Mouse (Mus musculus) embryonic facial prominence, embryonic 10.5 days (tissue): Measurements from ENCODE around the gene Suds3. TPM values are rescaled to one million over a fixed set of nuclear protein-coding genes. Genes with fewer than 3 reads are reported as not detected.
A peak's percentile ranks its signal among the peaks of the same experiment; 100 is the strongest.

Source experiments
- DNase-seq: peaks from one replicate; pipeline ENCODE4 v3.0.0-alpha.2; 2017; ENCODE audit warnings: low spot score
- H3K27ac ChIP-seq: fragments of 300-500 bp; sonication (generic); replicated peaks from 2 replicates; pipeline ENCODE4 v1.5.1; 2016; ENCODE audit warnings: mild to moderate bottlenecking
- H3K27me3 ChIP-seq: fragments of 300-500 bp; sonication (generic); replicated peaks from 2 replicates; pipeline ENCODE4 v1.6.1; 2016; ENCODE audit warnings: low read depth, mild to moderate bottlenecking; ENCODE audit not compliant: poor library complexity, severe bottlenecking
- H3K36me3 ChIP-seq: fragments of 300-500 bp; sonication (generic); replicated peaks from 2 replicates; pipeline ENCODE4 v1.6.1; 2016; ENCODE audit warnings: mild to moderate bottlenecking, moderate library complexity
- H3K4me1 ChIP-seq: fragments of 300-500 bp; sonication (generic); 2 replicates; pipeline ENCODE4 v1.6.1; 2016
- H3K4me3 ChIP-seq: fragments of 300-500 bp; sonication (generic); 2 replicates; pipeline ENCODE4 v1.5.1; 2016; ENCODE audit warnings: mild to moderate bottlenecking, moderate library complexity
- H3K9me3 ChIP-seq: fragments of 300-500 bp; sonication (generic); 2 replicates; pipeline ENCODE4 v1.6.1; 2016; ENCODE audit warnings: mild to moderate bottlenecking
- WGBS: fragments of 180-500 bp; shearing (Covaris S2); methylation state at CpG from one replicate; pipeline ENCODE4 v1.1.7; 2016; 5-methylcytosine and 5-hydroxymethylcytosine counted together
- polyA plus RNA-seq: library from polyadenylated mRNA; unstranded; fragments of >200 nt; fragmentation: Nextera tagmentation; extraction: Ambion mirVana; gene quantifications from 2 replicates; pipeline ENCODE4 v1.2.1, GENCODE M21; 2016

Gene Suds3
- polyA plus RNA-seq, 1 experiment from 2014 or later, result 76.4 TPM

DNA sequence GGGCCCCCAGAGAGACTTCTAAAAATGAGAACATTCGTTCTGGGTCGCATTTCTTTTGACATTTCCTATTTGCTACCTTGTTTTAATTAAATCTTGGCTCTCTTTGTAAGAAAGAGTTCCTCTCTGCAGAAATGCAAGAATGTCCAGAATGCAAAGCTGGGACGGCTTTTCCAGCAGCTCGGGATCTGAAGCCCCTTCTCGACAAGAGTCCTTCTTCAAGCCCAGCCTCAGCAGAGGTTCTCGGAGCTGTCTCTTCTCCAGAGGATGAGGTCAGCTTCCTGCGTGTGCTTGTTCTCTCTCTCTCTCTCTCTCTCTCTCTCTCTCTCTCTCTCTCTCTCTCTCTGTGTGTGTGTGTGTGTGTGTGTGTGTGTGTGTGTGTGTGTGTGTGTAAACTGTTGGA, 1.8 kb upstream of the Suds3 start:
- Histone ChIP-seq H3K4me3 (no peak overlapping the region), H3K27ac (no peak overlapping the region), H3K4me1 (peaks cover 41% of the 10 kb centered on the region), H3K9me3 (no peaks in the 10 kb centered on the region), H3K36me3 (peaks cover 12% of the 10 kb centered on the region), H3K27me3 (peaks cover 25% of the 10 kb centered on the region)
- 75% methylated on average over 7 of the region's 7 CpGs for WGBS
- no peak for DNase-seq

- DNase-seq, result no peak
- peaks cover 20% of the 10 kb centered on the region for H3K27me3 ChIP-seq
- peaks cover 41% of the 10 kb centered on the region for H3K4me1 ChIP-seq
- WGBS, result 83% methylated on average over 2 of the region's 2 CpGs
- no peak overlapping the region for H3K4me3 ChIP-seq
- no peak overlapping the region for H3K27ac ChIP-seq
- H3K9me3 ChIP-seq, result no peaks in the 10 kb centered on the region
- peaks cover 17% of the 10 kb centered on the region for H3K36me3 ChIP-seq
These were observed 1.3 kb upstream of the Suds3 start for GRCm38 (mm10) chr5:117117241-117117640.

GRCm38 (mm10) chr5:117116660-117117059, 747 bp upstream of the Suds3 start:
- 71% methylated on average over 2 of the region's 2 CpGs for WGBS
- DNase-seq, result no peak
- Histone ChIP-seq H3K4me3 (0 out of 2 replicates have a peak overlapping the region, but pooled peaks have one; percentile 94), H3K27ac (no peak overlapping the region), H3K4me1 (peaks cover 40% of the 10 kb centered on the region), H3K9me3 (no peaks in the 10 kb centered on the region), H3K27me3 (peaks cover 14% of the 10 kb centered on the region), H3K36me3 (peaks cover 23% of the 10 kb centered on the region)

GRCm38 (mm10) chr5:117115193-117115767, 633 bp downstream of the Suds3 start:
- no peak for DNase-seq
- peak overlapping the region; percentile 98 for H3K27ac ChIP-seq
- H3K4me1 ChIP-seq, result peaks cover 26% of the 10 kb centered on the region
- H3K27me3 ChIP-seq, result peaks cover under 1% of the 10 kb centered on the region; the same call in 1 of the 2 replicates
- H3K4me3 ChIP-seq, result peak overlapping the region; percentile 94
- H3K36me3 ChIP-seq, result peaks cover 37% of the 10 kb centered on the region
- H3K9me3 ChIP-seq, result no peaks in the 10 kb centered on the region
- under 1% methylated on average over 43 of the region's 43 CpGs for WGBS

DNA sequence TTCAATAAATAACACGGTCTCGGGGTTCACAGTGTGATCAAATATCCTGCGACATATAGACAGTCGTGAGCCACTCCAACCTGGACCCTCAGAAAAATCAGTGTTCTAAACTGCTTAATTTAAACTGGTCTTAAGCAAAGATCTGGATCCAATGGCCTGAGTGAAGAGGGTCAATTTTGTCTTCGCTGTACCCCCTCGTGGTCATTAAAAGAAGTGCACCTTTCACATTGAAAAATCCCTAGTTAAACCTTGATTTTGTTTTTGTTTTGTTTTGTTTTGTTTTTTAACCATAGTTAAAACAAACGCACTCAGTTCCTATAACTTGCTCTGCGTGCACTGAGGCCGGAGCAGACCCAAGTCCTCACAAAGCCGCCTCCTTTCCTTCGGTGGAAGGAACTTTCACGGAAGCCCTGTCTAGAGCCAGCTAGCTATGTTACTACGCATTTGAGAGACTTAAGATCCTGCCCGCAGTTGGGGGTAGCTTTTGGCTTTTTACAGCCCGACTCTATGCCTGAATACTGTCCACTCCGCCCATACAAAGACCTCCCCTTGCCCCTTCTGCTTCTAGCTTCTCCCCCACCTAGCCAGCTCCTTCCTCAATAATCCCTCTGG, 1.2 kb downstream of the Suds3 start:
- no peaks in the 10 kb centered on the region for H3K9me3 ChIP-seq
- WGBS, result 4% methylated on average over 16 of the region's 16 CpGs
- peaks cover 23% of the 10 kb centered on the region for H3K4me1 ChIP-seq
- peaks cover 42% of the 10 kb centered on the region for H3K36me3 ChIP-seq
- no peak for DNase-seq
- H3K4me3 ChIP-seq, result peak overlapping the region; percentile 94
- no peaks in the 10 kb centered on the region for H3K27me3 ChIP-seq
- H3K27ac ChIP-seq, result peak overlapping the region; percentile 98

DNA sequence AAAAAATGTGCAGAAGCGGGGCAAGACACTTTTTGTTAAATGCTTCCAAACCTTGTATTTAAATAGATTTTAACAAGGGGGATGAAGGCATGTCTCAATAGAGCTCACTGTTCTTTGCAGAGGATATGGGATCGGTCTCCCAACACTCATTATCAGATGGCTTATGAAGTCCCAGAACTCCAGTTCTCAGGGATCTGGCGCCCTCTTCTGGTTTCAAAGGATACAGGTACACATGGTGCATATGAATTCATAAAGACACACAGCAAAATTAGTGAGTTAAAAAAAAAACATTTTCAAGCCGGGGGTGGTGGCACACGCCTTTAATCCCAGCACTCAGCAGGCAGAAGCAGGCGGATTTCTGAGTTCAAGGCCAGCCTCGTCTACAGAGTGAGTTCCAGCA, 2.6 kb downstream of the Suds3 start:
- no peaks in the 10 kb centered on the region for H3K9me3 ChIP-seq
- no peak overlapping the region for H3K4me3 ChIP-seq
- 90% methylated on average over 7 of the region's 7 CpGs for whole genome bisulfite sequencing
- peaks cover 15% of the 10 kb centered on the region for H3K4me1 ChIP-seq
- H3K27me3 ChIP-seq, result no peaks in the 10 kb centered on the region
- peak; percentile 36 for DNase-seq
- no peak overlapping the region for H3K27ac ChIP-seq
- H3K36me3 ChIP-seq, result peaks cover 56% of the 10 kb centered on the region

DNA sequence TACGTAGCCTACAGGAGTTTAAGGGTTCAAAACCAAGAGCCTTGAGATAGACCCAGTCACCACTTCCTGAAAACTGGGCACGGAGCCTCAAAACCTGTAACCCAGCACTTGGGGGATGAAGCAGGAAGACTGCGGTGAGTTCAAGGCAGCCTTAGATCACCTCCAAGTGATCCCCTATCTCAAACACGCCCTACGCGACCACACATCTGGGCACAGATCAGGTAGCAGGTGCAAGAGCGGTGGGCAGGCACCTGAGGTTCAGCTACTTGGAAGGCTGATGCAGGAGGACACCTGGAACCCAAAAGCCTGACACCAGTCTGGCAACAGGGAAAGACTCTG, 4.2 kb downstream of the Suds3 start:
- no peak overlapping the region for H3K27ac ChIP-seq
- H3K4me1 ChIP-seq, result peaks cover 15% of the 10 kb centered on the region
- 97% methylated on average over 7 of the region's 7 CpGs for WGBS
- DNase-seq, result no peak
- no peaks in the 10 kb centered on the region for H3K9me3 ChIP-seq
- H3K36me3 ChIP-seq, result peaks cover 72% of the 10 kb centered on the region
- H3K4me3 ChIP-seq, result no peak overlapping the region
- H3K27me3 ChIP-seq, result no peaks in the 10 kb centered on the region

DNA sequence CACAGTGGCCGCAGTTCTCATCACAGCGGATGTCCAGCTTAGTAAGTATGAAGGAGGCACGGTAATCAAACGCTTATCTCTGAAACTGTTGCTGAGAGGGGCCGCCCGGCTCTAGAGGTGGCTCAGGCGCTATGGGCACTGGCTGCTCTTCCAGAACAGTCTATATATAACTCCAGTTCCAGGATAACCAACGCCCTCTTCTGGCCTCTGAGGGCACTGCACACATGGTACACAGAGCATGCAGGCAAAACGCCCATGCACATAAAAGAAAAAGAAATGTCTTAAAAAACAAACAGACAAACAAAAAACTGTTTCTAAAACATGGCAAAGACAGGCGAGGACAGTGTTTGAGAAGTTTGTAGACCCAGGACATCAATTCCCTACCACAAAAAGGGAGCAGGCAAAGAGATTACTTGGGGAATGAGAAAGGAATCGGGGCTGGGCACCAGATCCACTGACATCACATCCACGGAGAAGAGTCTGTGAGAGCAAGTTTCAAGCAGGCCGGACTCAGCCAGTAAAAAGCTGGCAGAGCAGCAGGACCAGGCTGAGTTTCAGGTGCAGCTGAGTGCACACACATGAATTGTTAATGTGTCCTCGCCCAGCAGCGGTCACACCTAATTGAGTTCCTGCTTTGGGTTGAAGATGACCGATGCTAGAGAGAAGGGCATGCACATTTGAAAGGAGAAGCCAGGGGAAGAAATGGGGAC, 4.7 kb downstream of the Suds3 start:
- DNase-seq, result no peak
- 91% methylated on average over 16 of the region's 16 CpGs for WGBS
- peaks cover 77% of the 10 kb centered on the region for H3K36me3 ChIP-seq

DNA sequence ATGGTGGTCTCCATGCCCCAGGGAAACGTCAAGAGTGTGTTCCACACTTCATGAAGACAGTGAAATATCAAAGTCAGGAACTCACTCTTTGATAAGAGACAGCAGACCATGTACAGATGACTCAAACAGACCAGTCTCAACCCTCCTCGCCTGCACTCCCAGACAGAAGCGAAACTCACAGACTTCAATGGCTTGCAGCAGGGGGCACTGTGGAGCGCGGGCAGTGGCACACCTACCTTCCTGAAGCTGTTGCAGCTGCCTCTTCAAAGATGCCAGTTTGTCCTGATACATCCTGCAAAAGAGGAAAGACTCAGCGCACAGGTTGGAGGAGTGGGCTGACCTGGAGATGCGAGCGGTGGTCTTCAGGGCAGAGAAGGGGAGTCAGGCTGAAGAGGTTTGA, 6.4 kb downstream of the Suds3 start:
- DNase-seq, result no peak
- no peaks in the 10 kb centered on the region for H3K9me3 ChIP-seq
- no peak overlapping the region for H3K4me3 ChIP-seq
- H3K36me3 ChIP-seq, result peaks cover 94% of the 10 kb centered on the region
- 86% methylated on average over 8 of the region's 8 CpGs for WGBS
- peaks cover 5% of the 10 kb centered on the region; the same call in 1 of the 2 replicates for H3K4me1 ChIP-seq
- H3K27me3 ChIP-seq, result no peaks in the 10 kb centered on the region
- H3K27ac ChIP-seq, result no peak overlapping the region

More for the DNA sequence above, 4.7 kb downstream of the Suds3 start:
- Histone ChIP-seq H3K27ac (no peak overlapping the region), H3K27me3 (no peaks in the 10 kb centered on the region), H3K4me1 (peaks cover 12% of the 10 kb centered on the region), H3K9me3 (no peaks in the 10 kb centered on the region), H3K4me3 (no peak overlapping the region)

DNA sequence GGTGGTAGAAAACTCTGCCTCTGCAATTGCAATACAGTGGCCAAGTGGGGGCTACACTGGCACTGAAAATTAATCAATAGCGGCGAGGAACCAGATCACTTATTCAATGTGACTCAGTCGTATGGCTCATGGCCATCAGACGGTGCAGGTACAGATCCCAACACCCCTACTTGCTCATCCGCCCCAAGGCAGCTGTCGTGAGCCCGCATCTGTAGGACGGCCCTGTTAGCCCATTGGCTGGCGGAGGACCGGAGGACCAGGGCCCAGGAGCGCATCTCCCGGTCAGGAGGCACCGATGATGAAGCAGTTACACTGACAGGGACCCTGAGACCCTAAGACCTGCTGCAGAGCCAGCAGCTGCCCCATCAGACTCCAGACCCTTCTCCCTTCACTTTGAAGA, 7.2 kb downstream of the Suds3 start:
- H3K27ac ChIP-seq, result no peak overlapping the region
- H3K4me3 ChIP-seq, result no peak overlapping the region
- no peak for DNase-seq
- no peaks in the 10 kb centered on the region for H3K27me3 ChIP-seq
- WGBS, result 97% methylated on average over 13 of the region's 13 CpGs
- peaks cover 100% of the 10 kb centered on the region for H3K36me3 ChIP-seq
- H3K9me3 ChIP-seq, result no peaks in the 10 kb centered on the region
- H3K4me1 ChIP-seq, result no peaks in the 10 kb centered on the region

- WGBS, result 94% methylated on average over 13 of the region's 13 CpGs
- H3K9me3 ChIP-seq, result no peaks in the 10 kb centered on the region
- H3K36me3 ChIP-seq, result peaks cover 100% of the 10 kb centered on the region
- H3K4me3 ChIP-seq, result no peak overlapping the region
- H3K27ac ChIP-seq, result no peak overlapping the region
- H3K27me3 ChIP-seq, result no peaks in the 10 kb centered on the region
- no peak for DNase-seq
- no peaks in the 10 kb centered on the region for H3K4me1 ChIP-seq
These were observed 7.6 kb downstream of the Suds3 start for GRCm38 (mm10) chr5:117108292-117108691.

- DNase-seq, result no peak
- H3K27ac ChIP-seq, result no peak overlapping the region
- WGBS, result 92% methylated on average over 9 of the region's 9 CpGs
- H3K27me3 ChIP-seq, result no peaks in the 10 kb centered on the region
- no peaks in the 10 kb centered on the region for H3K4me1 ChIP-seq
- H3K36me3 ChIP-seq, result peaks cover 100% of the 10 kb centered on the region
- H3K9me3 ChIP-seq, result no peaks in the 10 kb centered on the region
- no peak overlapping the region for H3K4me3 ChIP-seq
These were observed 10.2 kb downstream of the Suds3 start for GRCm38 (mm10) chr5:117105761-117106160.

DNA sequence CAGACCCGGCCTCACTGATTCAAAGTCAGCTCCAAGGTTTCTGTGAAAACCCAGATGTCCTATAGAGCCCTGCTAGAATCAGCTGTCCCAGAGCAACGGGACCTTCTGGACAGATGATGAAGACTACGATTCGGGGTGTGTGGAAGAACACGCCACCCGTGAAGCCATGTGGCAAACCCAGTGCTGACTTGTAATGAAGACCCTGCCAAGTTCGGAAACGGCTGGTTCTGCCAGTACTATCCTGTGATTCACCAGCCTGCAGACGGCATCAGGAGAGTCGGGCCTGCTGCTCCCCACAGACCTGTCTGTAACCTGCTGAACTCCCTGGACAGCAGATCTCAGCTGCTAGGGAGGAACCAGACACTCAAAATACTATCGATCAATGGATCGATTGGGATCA, 11.6 kb downstream of the Suds3 start:
- WGBS, result 93% methylated on average over 12 of the region's 12 CpGs

More for the DNA sequence above, 11.6 kb downstream of the Suds3 start:
- H3K4me3 ChIP-seq, result no peak overlapping the region
- peaks cover 100% of the 10 kb centered on the region for H3K36me3 ChIP-seq
- no peak overlapping the region for H3K27ac ChIP-seq
- H3K9me3 ChIP-seq, result no peaks in the 10 kb centered on the region
- no peak for DNase-seq
- H3K4me1 ChIP-seq, result no peaks in the 10 kb centered on the region
- H3K27me3 ChIP-seq, result no peaks in the 10 kb centered on the region
